Mouse (Mus musculus): ENCODE data around the gene Rgs6.

The Rgs6 gene

DNA sequence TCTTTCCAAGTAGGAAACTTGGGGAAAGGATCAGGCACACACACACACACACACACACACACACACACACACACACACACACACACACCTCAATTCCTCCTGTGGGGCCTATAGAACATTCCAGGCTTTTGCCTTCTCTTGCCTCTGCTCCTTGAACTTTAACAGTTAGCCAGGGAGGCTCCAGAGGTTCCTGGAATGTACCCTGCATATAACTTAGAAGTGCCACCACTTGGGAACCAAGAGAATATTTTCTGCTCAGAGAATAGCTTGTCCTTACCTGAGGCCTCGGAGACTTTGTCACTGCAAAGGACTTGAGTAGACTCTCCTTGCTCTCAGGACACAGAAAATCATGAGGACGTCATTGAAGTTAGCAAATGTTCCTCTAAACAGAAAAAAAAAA, 548.4 kb downstream of the Rgs6 start:
- no peak for DNase-seq (ENCODE audit: low read depth)

DNA sequence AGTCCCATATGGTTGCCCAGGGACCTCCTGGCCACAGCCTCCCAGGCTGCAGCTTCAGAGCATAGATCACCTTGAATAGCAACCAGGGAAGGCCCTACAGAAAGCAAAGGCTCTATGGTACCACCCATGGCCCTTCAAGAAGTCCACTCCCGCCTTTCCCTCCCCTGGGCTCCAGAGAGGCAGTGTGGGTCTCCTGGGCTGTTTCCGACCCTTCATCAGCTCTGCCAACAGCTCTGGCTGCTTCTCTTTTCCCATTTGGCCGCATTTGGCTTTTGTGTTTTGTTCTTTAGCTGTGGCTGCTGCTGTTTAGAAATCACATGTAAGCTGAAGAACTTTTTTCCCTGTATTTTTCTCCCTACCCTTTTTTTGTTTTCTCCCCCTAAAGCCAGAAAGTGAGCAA, 548.9 kb downstream of the Rgs6 start:
- no peak for DNase-seq (ENCODE audit: low read depth)

DNA sequence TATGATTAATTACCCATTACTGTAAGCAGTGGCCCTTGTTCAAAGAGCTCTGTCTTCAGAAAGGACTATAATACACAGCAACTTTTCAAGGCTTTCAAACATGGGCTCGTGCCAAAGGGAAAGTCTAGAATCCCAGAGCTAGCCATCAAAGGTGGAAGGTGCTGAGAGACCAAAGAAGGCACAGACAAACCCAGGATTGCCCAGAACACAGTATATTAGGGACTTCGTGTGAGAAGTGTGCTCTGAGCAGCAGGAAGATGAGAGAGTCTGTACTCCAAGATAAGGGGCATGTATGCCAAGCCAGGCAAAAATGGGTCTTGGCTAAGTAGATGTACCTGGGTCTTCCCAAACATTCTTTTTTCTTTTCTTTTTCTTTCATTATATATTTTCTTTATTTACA, 553.1 kb downstream of the Rgs6 start:
- DNase-seq (ENCODE audit: low read depth): no peak

DNA sequence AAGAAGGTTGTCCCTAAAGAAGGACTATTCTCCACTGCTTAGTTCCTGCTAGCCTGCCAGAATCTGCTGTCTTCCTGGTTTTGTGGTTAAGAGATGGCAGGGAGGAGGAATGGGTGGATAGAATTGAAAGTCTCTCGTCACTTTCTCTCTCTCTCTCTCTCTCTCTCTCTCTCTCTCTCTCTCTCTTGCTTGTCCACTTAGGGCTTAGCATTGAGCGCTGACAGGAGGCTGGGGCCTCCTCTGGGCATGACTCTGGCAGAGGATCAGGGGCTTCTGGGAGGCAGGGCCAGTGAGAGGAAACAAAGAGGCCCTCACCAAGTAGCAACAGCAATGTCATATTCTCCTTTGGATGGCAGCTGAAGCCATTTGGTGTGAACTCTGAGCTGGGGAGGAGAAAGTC, 554.4 kb downstream of the Rgs6 start:
- no peak for DNase-seq (ENCODE audit: low read depth)

DNA sequence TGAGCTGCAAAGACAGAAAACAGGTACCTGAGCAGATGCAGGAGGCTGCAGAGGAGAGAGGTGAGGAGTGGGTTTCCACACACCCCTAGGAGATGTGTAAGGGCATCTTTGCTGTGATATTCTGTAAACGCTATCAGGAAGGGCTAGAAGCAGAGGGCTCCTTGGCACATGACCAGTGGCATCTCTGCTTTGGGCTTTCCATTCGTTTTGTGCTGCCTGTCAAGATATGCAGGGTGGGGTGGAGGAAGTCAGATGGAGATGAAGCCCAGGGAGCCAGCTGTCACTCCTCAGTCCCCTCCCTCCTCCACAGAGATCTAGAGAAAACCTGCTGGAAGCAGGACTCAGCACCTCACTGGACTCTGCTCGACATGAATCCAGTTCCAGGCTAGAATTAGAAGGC, 555.0 kb downstream of the Rgs6 start:
- DNase-seq (ENCODE audit: low read depth): no peak

DNA sequence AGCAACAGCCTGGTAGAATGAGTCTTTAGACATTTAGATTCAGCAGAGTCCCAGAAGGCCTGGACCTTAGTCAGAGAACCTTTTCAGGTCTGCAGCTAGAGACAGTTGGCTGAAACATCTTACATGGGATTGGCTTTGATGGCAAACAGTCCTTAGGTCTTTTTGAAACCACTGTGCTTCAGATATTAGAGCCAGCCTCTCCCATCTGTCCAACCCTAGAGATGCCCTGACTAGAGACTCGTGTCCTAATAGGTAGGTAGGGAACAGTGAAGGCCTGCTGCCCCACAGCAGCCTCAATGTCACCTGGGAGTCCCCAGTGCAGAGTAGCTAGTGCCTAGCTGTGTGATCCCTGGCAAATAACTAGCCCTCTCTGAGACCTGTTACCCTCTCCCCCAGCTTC, 555.5 kb downstream of the Rgs6 start:
- DNase-seq (ENCODE audit: low read depth): no peak

DNA sequence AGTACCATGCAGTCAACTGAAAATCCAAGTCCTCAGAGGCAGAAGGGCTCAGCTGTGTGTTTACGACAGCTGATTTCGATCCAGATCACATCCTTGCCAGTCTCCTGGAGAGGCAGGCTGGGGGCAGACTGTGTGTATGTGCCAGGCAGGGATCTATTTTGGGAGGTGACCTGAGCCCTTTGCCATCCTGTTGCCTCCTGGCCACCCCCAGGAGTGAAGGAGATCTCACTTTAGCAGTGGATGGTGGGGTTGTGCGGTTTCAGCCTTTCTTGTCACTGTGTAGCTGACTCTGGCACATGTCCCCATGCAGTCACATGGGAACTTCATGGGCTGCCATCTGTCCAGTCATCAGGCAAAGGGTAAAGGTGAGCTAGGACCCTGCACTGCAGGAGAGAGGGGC, 557.0 kb downstream of the Rgs6 start:
- no peak for DNase-seq (ENCODE audit: low read depth)

DNA sequence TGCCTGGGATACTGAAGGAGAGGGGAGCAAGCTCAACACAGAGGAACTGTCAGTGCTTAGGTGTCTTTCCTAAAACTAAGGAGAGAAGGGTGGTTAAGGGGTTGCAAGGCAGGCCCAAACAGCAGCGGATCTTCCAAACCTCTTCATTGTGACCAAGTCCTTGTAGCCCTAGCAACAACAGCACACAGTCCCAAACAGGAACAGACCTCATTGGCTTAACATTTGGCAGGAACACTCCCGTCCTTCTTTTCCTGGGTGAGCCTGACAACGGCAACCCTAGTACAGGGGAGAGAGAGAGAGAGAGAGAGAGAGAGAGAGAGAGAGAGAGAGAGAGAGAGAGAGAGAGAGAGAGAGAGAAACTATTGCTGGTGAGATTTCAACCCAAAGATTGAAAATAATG, 557.8 kb downstream of the Rgs6 start:
- no peak for DNase-seq (ENCODE audit: low read depth)

DNA sequence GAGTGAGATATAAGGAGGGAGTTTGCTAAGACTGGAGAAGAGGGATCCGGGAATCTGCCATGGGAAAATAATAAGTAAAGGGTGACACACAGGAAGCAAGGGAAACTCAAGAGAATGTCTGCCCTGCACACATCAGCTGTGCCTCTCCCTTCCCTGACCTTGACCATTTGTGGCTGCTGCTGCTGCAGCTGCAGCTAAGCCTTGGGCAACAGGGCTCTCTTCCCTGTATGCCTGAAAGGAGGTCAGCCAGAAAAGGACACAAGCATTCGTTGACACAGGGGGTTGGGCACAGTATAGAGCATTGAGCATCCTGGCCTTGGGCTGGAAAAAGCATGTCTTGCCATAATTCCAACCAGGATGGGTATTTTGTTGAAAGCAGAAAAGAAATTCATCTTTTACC, 558.8 kb downstream of the Rgs6 start:
- no peak for DNase-seq (ENCODE audit: low read depth)

DNA sequence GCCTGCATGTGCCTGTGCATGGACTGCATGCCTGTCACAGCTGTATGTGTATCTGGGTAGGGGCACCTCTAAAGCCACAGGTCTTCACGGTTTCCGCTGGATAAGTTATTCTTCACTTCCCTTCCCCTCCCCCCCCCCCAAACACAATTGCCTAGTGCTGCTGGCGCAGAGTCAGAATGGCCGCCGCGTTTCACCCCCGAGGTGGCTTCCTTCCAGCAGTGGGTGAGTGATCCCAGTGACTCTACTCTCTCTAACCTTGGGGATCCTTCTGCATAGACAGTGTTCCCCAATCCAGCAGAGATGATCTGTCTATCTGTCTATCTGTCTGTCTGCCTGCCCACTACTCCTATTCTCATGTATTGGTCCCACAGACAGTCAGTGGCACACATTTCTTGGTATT, 561.9 kb downstream of the Rgs6 start:
- DNase-seq (ENCODE audit: low read depth): no peak

DNA sequence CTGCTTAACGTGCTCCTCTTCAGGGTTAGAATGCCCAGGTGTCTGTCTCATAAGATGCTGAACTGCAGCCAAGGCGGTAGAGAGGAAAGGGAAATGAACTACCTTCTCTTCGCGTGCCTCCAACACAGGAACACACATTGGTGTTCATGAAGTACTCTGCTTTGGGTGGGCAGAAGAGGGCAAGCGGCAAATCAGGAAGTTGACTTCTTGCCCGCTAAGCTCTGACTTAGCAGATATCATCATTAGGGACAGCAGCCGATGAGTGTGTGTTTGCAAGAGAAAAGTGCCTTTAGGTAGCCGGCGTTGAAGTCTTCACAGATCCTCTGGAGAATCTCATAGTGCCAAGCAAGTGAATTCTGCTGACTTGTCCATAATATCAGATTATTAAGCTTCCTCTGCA, 562.7 kb downstream of the Rgs6 start:
- DNase-seq (ENCODE audit: low read depth): no peak

DNA sequence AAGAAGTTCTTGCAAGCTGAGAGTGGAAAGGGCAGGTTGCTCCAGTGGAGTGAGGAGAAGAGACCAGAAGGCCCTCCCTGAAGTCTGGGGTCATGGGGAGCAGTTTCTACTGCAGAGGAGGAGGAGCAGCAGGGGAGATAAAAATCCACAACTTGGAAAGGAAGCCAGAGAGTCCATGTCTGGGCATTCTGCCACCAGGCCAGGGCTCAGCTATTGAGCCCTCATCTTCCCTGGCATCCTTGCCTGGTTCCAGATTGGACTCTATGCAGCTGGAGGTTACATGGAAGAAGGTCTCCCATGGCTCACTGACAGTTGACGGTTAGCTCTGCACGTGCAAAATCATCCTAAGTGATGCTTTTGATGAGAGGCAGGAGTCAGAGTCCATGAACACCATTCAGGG, 563.4 kb downstream of the Rgs6 start:
- no peak for DNase-seq (ENCODE audit: low read depth)

DNA sequence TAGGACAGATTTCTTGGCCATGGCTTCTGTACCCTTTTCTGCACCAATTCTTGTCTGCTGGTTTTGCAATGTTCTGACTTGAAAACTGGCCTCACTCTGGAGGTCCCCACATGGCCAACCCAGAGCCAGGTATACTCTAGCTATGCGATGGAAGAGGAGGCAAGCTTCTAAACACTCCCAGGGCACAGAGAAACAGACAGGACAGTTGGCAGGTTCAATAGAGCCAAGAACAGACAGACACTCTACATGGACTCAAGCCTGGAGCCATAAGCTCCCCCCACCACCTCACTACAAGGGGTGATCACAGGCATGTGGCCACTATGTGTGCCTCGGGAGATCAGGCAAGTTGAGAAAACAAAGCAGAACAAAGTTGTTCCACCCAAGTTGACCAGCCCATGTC, 572.1 kb downstream of the Rgs6 start:
- DNase-seq (ENCODE audit: low read depth): no peak

DNA sequence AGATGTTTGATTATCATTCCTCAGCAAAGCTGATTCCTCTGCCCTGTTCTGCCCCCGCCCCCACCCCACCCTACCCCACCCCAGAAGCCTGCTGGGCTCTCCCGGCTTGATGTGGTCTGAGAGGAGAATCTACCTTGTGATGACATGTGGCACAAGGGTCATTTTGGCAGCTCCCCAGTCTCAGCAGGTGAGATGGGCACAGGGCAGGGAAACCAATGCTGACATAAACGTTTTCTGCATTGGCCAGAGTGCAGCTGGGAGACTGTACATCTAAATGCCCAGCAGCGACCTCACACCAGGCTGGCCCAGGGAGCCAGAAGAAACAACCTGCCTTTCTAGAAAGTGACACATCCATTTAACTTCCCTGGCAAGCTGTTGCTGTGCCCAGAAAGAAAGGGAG, 572.6 kb downstream of the Rgs6 start:
- no peak for DNase-seq (ENCODE audit: low read depth)

DNA sequence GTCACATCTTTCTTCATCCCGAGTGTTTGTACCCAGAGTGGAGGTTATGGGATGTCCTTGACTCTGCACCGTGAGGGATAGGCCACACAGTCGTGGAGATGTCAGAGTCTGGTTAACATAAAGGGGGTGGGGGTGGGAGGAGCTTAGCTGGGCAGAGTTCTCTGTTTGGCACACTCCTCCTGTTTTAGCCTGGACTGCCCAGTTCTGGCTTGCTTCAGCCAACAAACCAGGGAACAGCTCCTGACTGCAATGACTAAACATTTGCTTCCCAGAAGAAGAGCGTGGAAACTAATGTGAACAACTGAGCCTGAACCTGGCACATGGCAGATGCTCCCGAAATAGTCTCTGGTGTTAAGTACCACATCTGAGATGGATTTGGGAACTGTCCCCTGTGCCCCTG, 575.6 kb downstream of the Rgs6 start:
- peak; percentile 3 for DNase-seq (ENCODE audit: low read depth)

DNA sequence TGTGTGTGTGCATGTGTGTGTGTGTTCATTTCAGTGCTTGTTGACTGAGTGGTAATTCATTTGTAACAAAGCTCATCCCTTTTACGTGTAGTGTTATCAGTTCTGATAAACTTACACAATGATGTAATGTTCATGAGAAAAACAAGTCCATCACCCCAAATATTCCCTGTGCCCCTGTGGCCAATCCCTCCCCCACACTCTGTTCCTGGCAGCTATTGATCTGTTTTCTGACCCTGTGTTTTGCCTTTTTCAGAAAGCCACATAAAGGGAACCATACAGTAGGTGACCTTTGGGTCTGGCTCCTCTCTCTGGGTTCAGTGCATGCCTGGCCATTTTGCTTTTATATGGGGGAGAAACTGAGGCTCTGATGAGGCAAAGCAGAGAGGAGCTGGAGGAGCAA, 577.0 kb downstream of the Rgs6 start:
- no peak for DNase-seq (ENCODE audit: low read depth)

DNA sequence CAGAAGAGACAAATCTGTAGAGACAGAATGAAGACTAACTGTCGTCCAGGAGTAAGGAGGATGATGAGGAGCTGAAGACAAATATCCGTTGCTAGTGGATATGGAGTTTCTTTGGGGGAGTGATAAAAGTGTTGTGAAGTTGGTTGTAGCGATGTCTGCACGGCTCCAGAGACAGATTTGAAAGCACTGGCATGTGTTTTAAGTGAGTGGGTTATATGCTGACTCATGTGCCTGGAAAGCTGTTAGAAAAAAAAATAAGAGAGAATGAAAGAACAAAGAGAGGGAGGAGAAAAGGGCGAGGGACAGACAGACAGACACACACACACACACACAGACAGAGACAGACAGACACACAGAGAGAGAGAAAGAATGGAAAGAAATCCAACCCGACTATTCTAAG, 580.2 kb downstream of the Rgs6 start:
- DNase-seq (ENCODE audit: low read depth): no peak

DNA sequence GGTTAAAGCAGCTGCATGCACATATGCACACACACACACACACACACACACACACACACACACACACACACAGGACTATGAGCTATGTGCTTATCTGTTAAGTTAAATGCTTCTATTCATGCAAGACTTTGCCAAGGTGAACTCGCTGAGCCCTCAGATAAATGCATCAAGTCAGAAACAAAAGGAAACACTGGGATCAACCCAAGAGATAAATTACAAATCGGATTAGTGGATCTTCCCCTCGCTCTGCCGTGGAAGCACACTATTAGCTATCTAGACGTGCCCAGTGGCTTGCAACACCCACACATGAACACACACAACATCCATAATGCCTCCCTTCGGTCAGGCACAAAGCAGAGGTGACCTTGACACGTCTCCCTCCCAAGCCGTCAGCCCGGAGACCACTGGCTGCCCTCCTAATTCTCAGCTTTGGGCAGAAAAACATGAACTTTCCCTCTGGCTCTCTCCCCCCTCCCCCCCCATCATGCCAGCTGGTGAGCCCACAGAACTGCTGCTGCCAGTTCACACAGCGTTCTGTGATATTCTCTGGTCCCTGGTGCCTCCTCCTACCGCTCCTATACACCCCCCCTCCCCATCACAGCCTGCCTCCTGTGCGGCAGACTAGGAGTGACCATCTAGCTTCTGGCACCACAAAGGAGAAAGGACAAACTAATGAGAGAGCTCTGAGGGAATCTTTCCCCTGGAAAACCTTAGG, 581.6 kb downstream of the Rgs6 start:
- DNase-seq (ENCODE audit: low read depth): no peak

DNA sequence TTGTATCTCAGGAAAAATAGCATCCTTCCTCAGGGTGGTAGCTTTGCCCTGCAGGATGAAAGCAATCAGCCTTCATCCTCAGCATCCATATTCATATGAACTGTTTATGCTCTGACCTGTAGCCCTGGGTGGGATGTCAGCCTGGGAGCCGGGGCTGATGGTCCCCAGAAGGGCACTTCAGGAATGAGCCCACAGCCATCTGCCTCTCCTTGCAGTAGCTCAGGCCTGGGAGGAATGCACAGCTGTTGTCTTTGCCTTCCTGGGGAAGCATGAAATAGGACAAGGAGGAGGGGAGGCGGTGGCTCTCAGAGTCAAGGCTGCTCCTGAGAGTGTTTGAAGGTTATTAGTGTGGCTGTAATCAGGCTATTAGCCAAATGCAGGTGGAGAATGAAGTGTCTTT, 590.7 kb downstream of the Rgs6 start:
- no peak for DNase-seq (ENCODE audit: low read depth)

DNA sequence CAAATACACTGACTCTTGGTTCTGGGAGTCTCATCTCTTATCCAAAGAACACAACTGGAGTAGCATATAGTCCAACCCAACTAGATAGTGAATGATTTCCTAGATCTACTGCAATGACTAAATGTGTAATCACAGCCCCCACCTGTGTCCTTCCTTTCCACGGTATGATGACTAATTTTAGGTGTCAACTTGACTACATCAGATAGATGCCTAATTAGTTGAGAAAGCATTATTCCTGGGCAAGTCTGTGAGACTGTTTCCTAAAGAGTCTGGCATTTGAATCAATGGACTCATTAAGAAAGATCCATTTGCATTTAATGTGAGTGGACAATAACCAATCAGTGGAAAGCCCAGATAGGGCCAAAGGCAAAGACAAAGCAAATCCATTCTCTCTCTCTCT, 591.8 kb downstream of the Rgs6 start:
- DNase-seq (ENCODE audit: low read depth): no peak

DNA sequence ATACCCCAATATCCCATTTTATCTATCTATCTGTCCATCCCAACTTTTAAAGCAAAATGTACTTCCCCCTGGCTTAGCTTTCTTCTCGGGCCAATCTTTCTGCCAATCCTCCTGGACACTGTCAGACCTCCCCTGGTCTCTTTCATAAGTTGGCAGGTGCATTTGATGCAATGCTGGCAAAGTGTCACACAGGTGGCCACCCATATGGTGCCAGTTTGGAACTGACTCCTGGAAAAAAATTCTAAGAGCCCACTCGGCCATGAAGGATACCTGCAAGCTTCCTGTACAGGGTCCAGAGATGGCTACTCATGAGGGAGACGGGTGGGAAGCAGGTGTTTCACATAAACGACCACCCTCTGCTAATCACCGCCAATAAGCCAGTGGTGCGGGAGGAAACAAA, 592.5 kb downstream of the Rgs6 start:
- DNase-seq (ENCODE audit: low read depth): no peak

DNA sequence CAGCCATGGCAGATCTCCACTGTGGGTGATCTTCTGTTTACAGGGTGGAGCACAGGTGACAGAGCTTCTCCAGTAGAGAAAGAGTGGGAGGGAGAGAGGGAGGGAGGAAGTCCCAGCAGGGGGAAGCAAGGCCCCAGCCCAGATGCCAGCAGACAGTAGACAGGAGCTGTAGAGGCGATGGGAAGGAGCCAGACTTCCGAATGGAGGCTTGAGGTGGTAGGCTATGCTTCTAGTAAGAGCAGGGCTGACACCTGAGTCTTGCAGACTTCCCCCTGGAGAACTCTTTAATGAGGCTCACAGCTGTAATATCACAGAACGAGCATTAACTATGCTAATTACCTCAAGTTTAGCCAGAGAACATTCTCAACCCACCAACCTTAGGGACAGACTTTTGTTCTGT, 613.6 kb downstream of the Rgs6 start:
- no peak for DNase-seq (ENCODE audit: low read depth)

DNA sequence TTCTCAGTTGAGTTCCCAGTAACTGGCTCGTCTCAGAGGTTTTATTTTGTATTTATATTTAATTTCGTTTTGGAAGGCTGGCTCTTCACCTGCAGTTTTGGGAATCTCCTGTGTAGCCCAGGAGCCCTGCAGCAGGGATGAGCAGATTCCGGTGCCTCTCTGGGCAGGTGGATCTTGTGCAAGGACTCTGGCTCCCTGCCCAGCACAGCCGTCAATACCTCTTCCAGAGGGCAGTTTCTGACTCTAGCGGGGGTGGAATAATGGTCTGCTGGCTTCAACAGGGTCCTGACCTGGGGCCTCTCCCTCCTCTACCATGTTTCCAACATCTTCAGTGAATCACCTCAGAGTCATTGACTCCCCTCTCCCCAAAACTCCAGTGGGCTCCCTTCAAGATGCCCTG, 616.3 kb downstream of the Rgs6 start:
- DNase-seq (ENCODE audit: low read depth): no peak

DNA sequence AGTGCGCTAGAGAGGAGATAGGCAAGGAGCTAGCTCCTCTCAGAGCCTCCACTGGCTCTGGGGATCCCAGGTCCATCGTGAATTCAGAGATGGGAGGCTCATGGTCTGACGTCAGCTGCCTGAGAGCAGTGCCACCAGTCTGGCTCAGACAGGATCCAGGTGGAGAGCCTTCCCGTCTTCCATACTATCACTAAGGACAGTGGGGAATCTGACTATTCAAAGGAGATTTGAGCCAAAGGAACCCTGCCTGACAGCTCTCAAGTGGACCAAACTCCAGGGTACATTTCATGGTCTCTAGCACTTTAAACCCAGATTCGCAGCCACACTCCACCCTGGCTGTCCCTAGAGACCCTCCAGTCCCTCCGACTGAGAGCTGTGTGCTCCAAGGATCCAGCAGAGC, 618.8 kb downstream of the Rgs6 start:
- DNase-seq (ENCODE audit: low read depth): no peak

DNA sequence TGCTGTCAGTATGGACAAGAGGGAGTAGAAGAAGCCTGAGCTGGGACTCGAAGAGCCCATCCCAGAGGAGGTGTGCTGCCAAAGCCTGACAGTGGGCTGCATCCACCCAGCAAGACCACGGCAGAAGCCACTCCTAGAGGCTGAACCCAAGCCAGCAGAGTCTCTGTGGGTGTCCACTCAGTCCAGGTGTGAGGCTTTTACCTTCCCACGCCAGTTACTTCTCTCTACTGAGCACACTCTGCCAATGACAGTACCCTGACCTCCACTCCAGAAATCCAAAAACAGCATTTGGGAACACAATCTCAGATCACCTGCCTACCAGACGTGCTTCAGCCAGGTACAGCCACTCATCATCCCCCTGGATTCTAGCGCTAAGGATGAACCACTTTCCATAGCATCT, 619.4 kb downstream of the Rgs6 start:
- no peak for DNase-seq (ENCODE audit: low read depth)
